Mouse (Mus musculus) left cerebral cortex, adult 18-20 months (tissue): ENCODE results near the gene Mapre3. TPM values are rescaled to one million over a fixed set of nuclear protein-coding genes. Genes with fewer than 3 reads are reported as not detected.

Experiments
- DNase-seq, 2 experiments: peaks; one replicate each; pipeline ENCODE4 v3.0.0; 2021 to 2022; ENCODE audit warnings: low spot score in 2 of 2, mixed read lengths in 1 of 2
- total RNA-seq, 2 experiments: library from RNA; stranded (reverse); gene quantifications; 2 replicates each; pipeline ENCODE4 v1.2.3; 2021

The Mapre3 gene
- total RNA-seq, 2 experiments from 2014 or later = 221 to 228 TPM

GRCm38 (mm10) chr5:30915456-30915855 is 101.0 kb downstream of the Mapre3 start:
- no peak for DNase-seq

Other genes starting within 250 kb of the Mapre3 start
- 10 to 100 TPM; 22.6 to 24.2 TPM for gene Kcnk3, start 226.5 kb upstream of the Mapre3 start, total RNA-seq
- gene Slc35f6, start 166.7 kb upstream of the Mapre3 start, total RNA-seq = 10 to 100 TPM; 39.6 to 41.6 TPM
- 1 to 10 TPM; 2.8 to 5.3 TPM for gene Cenpa, start 147.9 kb upstream of the Mapre3 start, total RNA-seq
- gene Dpysl5, start 103.1 kb upstream of the Mapre3 start, total RNA-seq = 10 to 100 TPM; 18.2 to 20.6 TPM
- 10 to 100 TPM; 63.7 to 68.0 TPM for gene Tmem214, start 53.4 kb downstream of the Mapre3 start, total RNA-seq
- 10 to 100 TPM; 15.6 to 16.4 TPM for gene Agbl5, start 74.1 kb downstream of the Mapre3 start, total RNA-seq
- 100 to 1,000 TPM; 103 to 111 TPM for gene Ost4, start 93.1 kb downstream of the Mapre3 start, total RNA-seq
- gene Emilin1, start 98.8 kb downstream of the Mapre3 start, total RNA-seq = 1 to 10 TPM; 2.6 to 3.6 TPM
- gene Khk, start 106.8 kb downstream of the Mapre3 start, total RNA-seq = 10 to 100 TPM; 15.8 to 19.3 TPM
- 10 to 100 TPM; 26.1 to 28.6 TPM for gene Cgref1, start 130.9 kb downstream of the Mapre3 start, total RNA-seq
- gene Preb, start 145.7 kb downstream of the Mapre3 start, total RNA-seq = 100 to 1,000 TPM; 121 to 133 TPM
- gene Tcf23, start 154.0 kb downstream of the Mapre3 start, total RNA-seq = under 1 TPM; 0.14 to 0.16 TPM
- 10 to 100 TPM; 70.6 to 73.8 TPM for gene Atraid, start 233.7 kb downstream of the Mapre3 start, total RNA-seq
- 10 to 100 TPM; 19.3 to 20.9 TPM for gene Slc5a6, start 234.3 kb downstream of the Mapre3 start, total RNA-seq
- gene Cad, start 240.1 kb downstream of the Mapre3 start, total RNA-seq = 10 to 100 TPM; 19.2 to 24.4 TPM